Mouse (Mus musculus) heart, adult 2 months (tissue): ENCODE measurements around the gene Qprt.

Experiments
- EP300 ChIP-seq: fragments of 200-500 bp; IDR thresholded peaks from 2 replicates; pipeline ENCODE4 v1.6.1; 2011; ENCODE audit warnings: low read depth, low read length, control low read depth; ENCODE audit not compliant: insufficient read depth
- POLR2A ChIP-seq: fragments of 200-500 bp; IDR thresholded peaks from 2 replicates; pipeline ENCODE4 v1.6.1; 2011; ENCODE audit warnings: mild to moderate bottlenecking, low read depth, low read length, control low read depth; ENCODE audit not compliant: insufficient read depth

GRCm38 (mm10) chr7:127077692-127078091, 44.3 kb downstream of the Qprt start:
- TF ChIP-seq POLR2A (no peak), EP300 (no peak)
